ENCODE assay signal across 10 mouse cellular contexts in genomic region chr3:55288726-55289125, GRCm38 (mm10). TPM values are rescaled to one million over a fixed set of nuclear protein-coding genes. Genes with fewer than 3 reads are reported as not detected.
"Had no signal": no experiment of that assay in that cellular context is flagged by ENCODE, and none has a peak within 500 bp of the region (broad histone marks: within the 10 kb centered on the region; RNA-seq: fewer than 3 reads in every experiment).

No protein-coding gene starts in this region.

- H3K4me2 ChIP-seq: limb, embryonic 15.5 days; liver, embryonic 12.5 days; lung, embryonic 15.5 days; midbrain, embryonic 13.5 days had no signal

- H3K27ac ChIP-seq: limb, embryonic 15.5 days; liver, embryonic 12.5 days; lung, embryonic 15.5 days; midbrain, embryonic 13.5 days; stomach, postnatal 0 days had no signal

- H3K4me3 ChIP-seq: limb, embryonic 15.5 days; liver, embryonic 12.5 days; lung, embryonic 15.5 days; midbrain, embryonic 13.5 days had no signal

- DNase-seq: kidney, adult 2 months; layer of hippocampus, adult 9-11 months; layer of hippocampus, postnatal 36 days; thymus, postnatal 4 days had no signal

- H3K9me3 ChIP-seq: limb, embryonic 15.5 days; liver, embryonic 12.5 days; lung, embryonic 15.5 days; midbrain, embryonic 13.5 days had no signal

- H3K27me3 ChIP-seq: limb, embryonic 15.5 days; liver, embryonic 12.5 days; lung, embryonic 15.5 days; midbrain, embryonic 13.5 days had no signal

- H3K4me1 ChIP-seq: limb, embryonic 15.5 days; liver, embryonic 12.5 days; lung, embryonic 15.5 days had no signal

- H3K36me3 ChIP-seq: limb, embryonic 15.5 days; liver, embryonic 12.5 days; lung, embryonic 15.5 days; midbrain, embryonic 13.5 days had no signal

- H3K9ac ChIP-seq: limb, embryonic 15.5 days; liver, embryonic 12.5 days; lung, embryonic 15.5 days; midbrain, embryonic 13.5 days had no signal

- ATAC-seq: liver, embryonic 12.5 days; midbrain, embryonic 13.5 days had no signal

RNA-seq across cellular contexts. Expression of gene Dclk1, which starts 46.6 kb away (rescaled TPM):
- total RNA-seq: megakaryocyte-erythroid progenitor cell, adult 5-6 weeks had no signal
